Mouse (Mus musculus) liver, embryonic 16.5 days (tissue): Measurements from ENCODE around the gene D430041D05Rik. TPM values are rescaled to one million over a fixed set of nuclear protein-coding genes. Genes with fewer than 3 reads are reported as not detected.

Experiments used
- ATAC-seq: fragments of 200-750 bp; cut with Nextera tagmentation; 2 replicates; pipeline ENCODE4 v1.8.0; 2017; ENCODE audit warnings: low read depth, mild to moderate bottlenecking, moderate number of reproducible peaks, moderate library complexity
- H3K27ac ChIP-seq: fragments of 300-500 bp; sonication (generic); 2 replicates; pipeline ENCODE4 v1.5.1; 2014; ENCODE audit warnings: mild to moderate bottlenecking, low read length
- H3K27me3 ChIP-seq: fragments of 300-500 bp; sonication (generic); 2 replicates; pipeline ENCODE4 v1.6.1; 2014; ENCODE audit warnings: low read depth, low read length, mixed read lengths; ENCODE audit not compliant: control insufficient read depth, insufficient read depth
- H3K36me3 ChIP-seq: fragments of 300-500 bp; sonication (generic); 2 replicates; pipeline ENCODE4 v1.6.1; 2014; ENCODE audit warnings: mild to moderate bottlenecking; ENCODE audit not compliant: control insufficient read depth, insufficient read depth
- H3K4me1 ChIP-seq: fragments of 300-500 bp; sonication (generic); 2 replicates; pipeline ENCODE4 v1.6.1; 2014; ENCODE audit warnings: low read depth, low read length, mixed read lengths; ENCODE audit not compliant: control insufficient read depth
- H3K4me2 ChIP-seq: fragments of 300-500 bp; sonication (generic); 2 replicates; pipeline ENCODE4 v1.6.1; 2014; ENCODE audit warnings: low read depth, low read length, mixed read lengths
- H3K4me3 ChIP-seq: fragments of 300-500 bp; sonication (generic); 2 replicates; pipeline ENCODE4 v1.5.1; 2014; ENCODE audit warnings: low read depth, mild to moderate bottlenecking, low read length
- H3K9ac ChIP-seq: fragments of 300-500 bp; sonication (generic); 2 replicates; pipeline ENCODE4 v1.6.1; 2014; ENCODE audit warnings: low read depth, low read length
- H3K9me3 ChIP-seq: fragments of 300-500 bp; sonication (generic); replicated peaks from 2 replicates; pipeline ENCODE4 v1.6.1; 2016; ENCODE audit warnings: low read length; ENCODE audit not compliant: control insufficient read depth
- WGBS: fragments of 180-500 bp; shearing (Covaris S2); extraction: QIAGEN DNeasy Blood & Tissue Kit; methylation state at CpG from one replicate; pipeline ENCODE4 v1.1.7; 2014; ENCODE audit not compliant: insufficient replicate concordance; 5-methylcytosine and 5-hydroxymethylcytosine counted together
- polyA plus RNA-seq: library from polyadenylated mRNA; unstranded; fragments of >200 nt; fragmentation: Nextera tagmentation; extraction: Ambion mirVana; gene quantifications from 2 replicates; pipeline ENCODE4 v1.2.1, GENCODE M21; 2015

The D430041D05Rik gene
- polyA plus RNA-seq, 1 experiment from 2014 or later: not detected

DNA sequence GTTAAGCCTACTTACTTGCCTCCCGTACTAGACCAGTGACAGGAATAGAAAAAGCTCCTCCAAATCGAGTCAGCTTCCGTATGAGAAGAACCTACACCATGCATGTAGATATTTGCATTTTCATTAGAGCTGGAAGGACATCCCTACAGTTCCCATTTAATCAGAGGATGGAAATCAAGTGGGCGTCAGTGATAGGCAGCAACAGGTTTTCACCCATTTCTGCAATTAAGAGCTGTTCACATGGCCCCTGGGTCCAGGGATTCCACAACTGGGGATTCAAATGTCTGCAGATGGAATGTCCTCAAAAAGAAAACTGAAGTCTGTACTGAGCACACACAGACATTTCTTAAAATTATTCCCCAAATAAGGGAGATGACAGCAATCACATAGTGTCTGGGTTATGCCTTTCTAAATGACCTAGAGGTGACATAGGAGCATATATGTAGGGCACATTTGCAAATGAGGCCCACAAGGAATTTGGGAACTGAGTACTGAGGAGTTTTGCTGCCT is 246.8 kb downstream of the D430041D05Rik start:
- no peak overlapping the region for H3K9ac ChIP-seq
- H3K27me3 ChIP-seq: no peaks in the 10 kb centered on the region
- H3K9me3 ChIP-seq: no peaks in the 10 kb centered on the region
- no peak overlapping the region for H3K4me3 ChIP-seq
- 73% methylated on average over 4 of the region's 4 CpGs for WGBS
- no peaks in the 10 kb centered on the region for H3K4me1 ChIP-seq
- no peak for ATAC-seq
- H3K36me3 ChIP-seq: no peaks in the 10 kb centered on the region
- H3K27ac ChIP-seq: no peak overlapping the region
- no peak overlapping the region for H3K4me2 ChIP-seq

DNA sequence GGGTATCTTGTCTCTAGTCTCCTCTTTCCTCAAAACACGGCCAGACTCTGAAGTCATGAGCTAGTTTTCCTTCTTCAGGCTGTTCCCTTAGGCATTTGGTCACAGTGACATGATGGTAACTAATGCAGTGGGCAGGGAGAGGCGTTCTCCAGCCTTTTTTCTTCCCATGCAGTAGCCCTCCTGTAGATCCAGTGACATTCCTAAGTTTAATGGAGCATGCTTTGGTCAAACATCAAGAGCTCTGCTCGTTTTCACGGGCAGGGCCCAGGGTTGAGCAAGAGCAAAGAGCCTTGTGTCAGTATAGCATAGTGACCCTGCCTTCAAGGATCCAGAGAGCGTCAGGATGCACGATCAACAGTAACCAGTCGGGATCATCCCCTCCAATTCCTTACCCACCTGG is 247.4 kb downstream of the D430041D05Rik start:
- H3K4me1 ChIP-seq: no peaks in the 10 kb centered on the region
- no peak overlapping the region for H3K4me2 ChIP-seq
- ATAC-seq: no peak
- H3K9me3 ChIP-seq: no peaks in the 10 kb centered on the region
- no peak overlapping the region for H3K27ac ChIP-seq
- WGBS: 60% methylated on average over 7 of the region's 7 CpGs
- H3K4me3 ChIP-seq: no peak overlapping the region
- H3K36me3 ChIP-seq: no peaks in the 10 kb centered on the region
- H3K27me3 ChIP-seq: no peaks in the 10 kb centered on the region
- H3K9ac ChIP-seq: no peak overlapping the region

GRCm38 (mm10) chr2:104157831-104158230 is 253.0 kb downstream of the D430041D05Rik start:
- no peaks in the 10 kb centered on the region for H3K4me1 ChIP-seq
- no peak overlapping the region for H3K27ac ChIP-seq
- no peaks in the 10 kb centered on the region for H3K9me3 ChIP-seq
- no peak overlapping the region for H3K9ac ChIP-seq
- no peak for ATAC-seq
- H3K36me3 ChIP-seq: no peaks in the 10 kb centered on the region
- 78% methylated on average over 4 of the region's 4 CpGs for WGBS
- H3K4me3 ChIP-seq: no peak overlapping the region
- no peak overlapping the region for H3K4me2 ChIP-seq
- no peaks in the 10 kb centered on the region for H3K27me3 ChIP-seq

- 58% methylated on average over 3 of the region's 3 CpGs for WGBS
- ATAC-seq: no peak
- no peak overlapping the region for H3K9ac ChIP-seq
These were observed 256.9 kb downstream of the D430041D05Rik start for GRCm38 (mm10) chr2:104153876-104154275.

GRCm38 (mm10) chr2:104153345-104153744 is 257.5 kb downstream of the D430041D05Rik start:
- no peak overlapping the region for H3K4me3 ChIP-seq
- WGBS: 62% methylated on average over 4 of the region's 4 CpGs
- H3K4me1 ChIP-seq: no peaks in the 10 kb centered on the region
- H3K9ac ChIP-seq: no peak overlapping the region
- no peak overlapping the region for H3K4me2 ChIP-seq
- H3K27ac ChIP-seq: no peak overlapping the region
- no peaks in the 10 kb centered on the region for H3K36me3 ChIP-seq
- H3K27me3 ChIP-seq: no peaks in the 10 kb centered on the region
- ATAC-seq: no peak
- H3K9me3 ChIP-seq: no peaks in the 10 kb centered on the region

More at GRCm38 (mm10) chr2:104153876-104154275, 256.9 kb downstream of the D430041D05Rik start:
- no peaks in the 10 kb centered on the region for H3K36me3 ChIP-seq
- H3K27me3 ChIP-seq: no peaks in the 10 kb centered on the region
- H3K4me3 ChIP-seq: no peak overlapping the region
- H3K4me2 ChIP-seq: no peak overlapping the region
- no peak overlapping the region for H3K27ac ChIP-seq
- no peaks in the 10 kb centered on the region for H3K9me3 ChIP-seq
- H3K4me1 ChIP-seq: no peaks in the 10 kb centered on the region

GRCm38 (mm10) chr2:104150608-104151397 is 260.0 kb downstream of the D430041D05Rik start:
- Histone ChIP-seq H3K27ac (no peak overlapping the region), H3K36me3 (no peaks in the 10 kb centered on the region), H3K9ac (no peak overlapping the region), H3K4me2 (no peak overlapping the region), H3K4me3 (no peak overlapping the region), H3K4me1 (peaks cover 3% of the 10 kb centered on the region), H3K9me3 (no peaks in the 10 kb centered on the region), H3K27me3 (0 out of 2 replicates have a peak, but pooled peaks cover 6% of the 10 kb centered on the region)
- 54% methylated on average over 6 of the region's 6 CpGs for whole genome bisulfite sequencing
- no peak for ATAC-seq

DNA sequence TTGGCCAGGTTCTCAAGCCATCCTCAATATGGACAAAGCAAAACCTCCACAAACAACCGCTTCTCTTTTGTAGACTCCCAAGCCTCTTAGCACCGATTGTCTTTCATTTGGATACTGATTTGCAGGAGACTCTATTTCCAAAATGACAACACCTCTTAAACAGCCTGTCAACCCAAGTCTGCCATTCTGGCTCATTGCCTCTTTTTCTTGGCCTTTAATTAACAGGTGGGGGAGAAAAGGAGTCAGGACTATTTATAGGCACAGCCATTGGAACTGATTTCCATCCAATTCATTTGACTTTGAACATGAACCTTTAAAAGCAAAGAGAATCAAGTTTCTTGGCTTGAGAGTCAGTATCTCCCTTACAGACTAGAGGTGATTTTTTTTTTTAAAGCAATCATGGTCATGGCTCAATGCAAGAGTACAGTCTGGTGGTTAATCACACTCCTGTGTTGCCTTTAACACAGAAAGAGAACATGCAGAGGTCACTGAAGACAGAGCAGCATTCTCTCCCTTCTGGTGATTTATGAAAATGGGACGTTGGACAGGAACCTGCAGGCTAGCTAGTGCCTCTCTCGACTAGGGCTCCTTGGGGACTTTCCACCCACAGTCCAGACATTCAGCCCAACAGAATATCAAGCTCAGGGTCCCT is 262.8 kb downstream of the D430041D05Rik start:
- Histone ChIP-seq H3K27me3 (0 out of 2 replicates have a peak, but pooled peaks cover 6% of the 10 kb centered on the region), H3K36me3 (no peaks in the 10 kb centered on the region), H3K9ac (no peak overlapping the region), H3K27ac (no peak overlapping the region), H3K4me1 (peaks cover 8% of the 10 kb centered on the region), H3K9me3 (no peaks in the 10 kb centered on the region), H3K4me2 (no peak overlapping the region), H3K4me3 (no peak overlapping the region)
- no peak for ATAC-seq
- 58% methylated on average over 4 of the region's 4 CpGs for WGBS

- WGBS: 26% methylated on average over 1 of the region's 1 CpGs
- H3K4me1 ChIP-seq: peaks cover 8% of the 10 kb centered on the region
- H3K9ac ChIP-seq: no peak overlapping the region
- H3K36me3 ChIP-seq: no peaks in the 10 kb centered on the region
- H3K4me2 ChIP-seq: no peak overlapping the region
- H3K4me3 ChIP-seq: no peak overlapping the region
- peak; percentile 67 for ATAC-seq
- H3K27me3 ChIP-seq: 0 out of 2 replicates have a peak, but pooled peaks cover 6% of the 10 kb centered on the region
- no peaks in the 10 kb centered on the region for H3K9me3 ChIP-seq
- no peak overlapping the region for H3K27ac ChIP-seq
These were observed 264.8 kb downstream of the D430041D05Rik start for GRCm38 (mm10) chr2:104145983-104146382.

DNA sequence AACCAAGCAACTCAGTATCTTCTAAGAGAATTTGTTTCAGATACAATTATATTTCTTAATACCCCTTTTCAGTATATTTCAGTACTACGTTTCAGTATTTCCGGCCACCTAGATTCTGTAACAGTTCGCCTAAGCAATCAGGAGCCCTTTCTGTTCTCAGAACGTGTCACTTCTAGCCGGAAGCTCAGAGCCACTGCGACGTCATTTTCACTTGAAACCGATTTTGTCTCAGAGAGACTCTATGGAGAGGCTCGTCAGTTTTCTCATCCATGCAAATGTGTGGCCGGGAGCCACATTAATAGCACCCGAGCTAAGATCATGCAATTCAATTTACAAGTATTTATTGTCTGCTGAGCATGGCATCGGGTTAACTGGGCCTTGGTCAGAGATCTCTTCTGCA is 266.8 kb downstream of the D430041D05Rik start:
- no peaks in the 10 kb centered on the region for H3K36me3 ChIP-seq
- no peak overlapping the region for H3K27ac ChIP-seq
- 74% methylated on average over 12 of the region's 12 CpGs for WGBS
- no peaks in the 10 kb centered on the region for H3K9me3 ChIP-seq
- no peak overlapping the region for H3K4me3 ChIP-seq
- H3K27me3 ChIP-seq: 0 out of 2 replicates have a peak, but pooled peaks cover 6% of the 10 kb centered on the region
- ATAC-seq: no peak
- H3K4me1 ChIP-seq: peaks cover 8% of the 10 kb centered on the region
- H3K9ac ChIP-seq: no peak overlapping the region
- H3K4me2 ChIP-seq: no peak overlapping the region
